Mouse (Mus musculus): ENCODE data around the gene Cnksr1. TPM values are rescaled to one million over a fixed set of nuclear protein-coding genes. Genes with fewer than 3 reads are reported as not detected.

The Cnksr1 gene
- total and polyA plus RNA-seq, 2 experiments from 2014 or later: 0.27 to 0.28 TPM

DNA sequence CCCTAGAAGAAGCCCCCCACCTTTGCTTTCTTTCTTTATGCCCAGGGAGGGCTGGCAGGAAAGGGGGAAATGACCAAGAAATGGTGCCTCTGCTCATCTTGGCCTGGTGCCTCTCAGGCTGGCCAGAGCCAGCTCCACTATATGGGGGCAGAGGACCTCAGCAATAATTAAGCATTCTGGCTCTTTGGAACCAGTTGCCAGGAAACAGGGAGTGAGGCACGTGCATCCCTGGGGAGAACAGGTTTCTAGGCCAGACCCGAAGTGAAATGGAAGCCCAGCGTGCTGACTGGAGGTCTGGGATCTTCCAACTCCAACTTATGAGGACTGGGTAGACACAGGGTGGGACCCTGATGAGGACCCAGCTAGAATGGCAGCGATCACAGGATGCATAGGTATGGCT lies 8.1 kb upstream of the Cnksr1 start:
- no peak overlapping the region for H3K9ac ChIP-seq (replicated peaks; ENCODE audit: low read length, poor library complexity, severe bottlenecking)
- no peaks in the 10 kb centered on the region for H3K36me3 ChIP-seq (ENCODE audit: insufficient read depth, low read length)
- peak; percentile 80 for DNase-seq (ENCODE audit: low spot score)
- no peak overlapping the region for H3K27ac ChIP-seq (ENCODE audit: low read depth, low read length)
- 16% methylated on average over 4 of the region's 4 CpGs for WGBS
- H3K27me3 ChIP-seq (ENCODE audit: insufficient read depth, low read length): peaks cover 16% of the 10 kb centered on the region
- no peak overlapping the region for H3K4me2 ChIP-seq (ENCODE audit: low read depth, low read length, poor library complexity, severe bottlenecking)
- H3K9me3 ChIP-seq (ENCODE audit: low read length): no peaks in the 10 kb centered on the region
- TF ChIP-seq CTCF (IDR thresholded peaks at IDR 0.05): no peak
- ATAC-seq (ENCODE audit: low FRiP score): no peak
- peaks cover 12% of the 10 kb centered on the region; the same call in 1 of the 2 replicates for H3K4me1 ChIP-seq (ENCODE audit: insufficient read depth, low read length)
- no peak overlapping the region for H3K4me3 ChIP-seq (ENCODE audit: low read depth, low read length)

DNA sequence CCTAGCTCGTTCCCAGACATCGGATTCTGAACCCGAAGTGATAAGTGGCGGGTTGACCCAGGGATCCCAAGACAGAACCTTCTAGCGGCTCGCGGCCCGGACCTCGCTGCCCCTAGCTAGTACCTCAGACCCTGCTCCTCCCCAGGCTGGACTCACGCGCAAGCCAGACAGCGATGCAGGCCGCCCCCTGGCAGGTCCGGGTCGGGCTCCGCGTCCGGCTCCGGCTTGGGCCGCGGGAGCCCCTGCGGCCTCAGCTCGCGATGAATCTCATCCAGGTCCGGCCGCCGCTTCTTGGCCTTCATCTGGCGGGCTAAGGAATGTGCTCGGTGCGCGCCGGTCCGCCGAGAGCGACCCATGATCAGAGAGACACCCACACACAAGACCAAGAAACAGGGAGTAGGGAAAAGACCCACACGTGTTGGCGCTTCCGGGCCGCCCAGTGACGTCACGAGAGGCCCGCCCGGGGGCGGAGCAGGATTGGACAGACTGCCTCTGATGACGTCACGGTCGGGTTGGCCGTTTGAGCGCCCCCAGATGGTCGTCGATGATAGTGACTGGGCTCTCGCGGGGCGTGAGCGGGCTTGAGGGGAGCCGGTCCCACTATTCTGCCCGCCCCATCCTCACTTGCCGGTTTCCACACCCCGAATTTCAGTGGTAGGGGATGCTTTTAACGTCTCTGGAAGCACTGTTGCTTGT lies 7.1 kb upstream of the Cnksr1 start, which contains the start of gene Zfp593:
Gene Zfp593, minus strand, starts transcription at position 445 of the 696 bp plus-strand sequence.
- under 1% methylated on average over 60 of the region's 60 CpGs for WGBS
- no peak within 1 kb of the TSS for H3K27ac ChIP-seq (ENCODE audit: low read depth, low read length)

DNA sequence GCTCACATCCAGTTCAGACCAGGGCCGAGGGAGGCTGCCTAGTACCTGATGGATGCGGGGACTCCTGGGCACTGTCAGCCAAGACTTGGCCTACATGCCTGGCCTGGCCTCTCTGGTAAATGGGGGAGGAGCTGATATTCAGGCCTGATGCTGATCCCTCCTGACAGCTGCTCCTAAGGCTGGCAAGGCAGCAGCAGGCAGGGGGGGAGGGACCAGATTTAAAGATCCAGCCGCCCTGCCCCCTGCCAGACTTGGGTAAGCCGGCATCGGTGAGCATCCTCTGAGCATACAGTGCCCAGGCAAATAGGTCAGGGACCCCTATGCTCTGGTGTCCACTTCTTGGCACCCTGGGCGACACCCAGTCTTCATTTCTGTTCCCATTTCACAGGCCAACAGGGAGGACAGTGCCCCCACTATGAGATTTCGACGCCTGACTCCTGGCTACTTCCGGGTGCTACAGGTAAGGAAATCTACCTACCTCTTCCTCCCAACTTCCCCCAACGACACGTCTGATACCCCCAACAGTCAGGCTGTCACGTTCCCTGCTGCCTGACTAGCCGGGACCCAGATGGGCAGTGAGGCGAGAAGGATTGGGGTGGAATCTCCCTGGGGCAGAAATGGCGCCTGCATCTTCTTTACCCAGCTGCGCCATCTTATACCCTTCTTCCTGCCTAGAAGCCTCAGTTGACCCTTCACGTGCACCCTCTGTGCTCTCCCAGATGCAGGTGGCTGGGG lies 5.5 kb upstream of the Cnksr1 start, which contains the start of gene E130218I03Rik:
Gene E130218I03Rik, plus strand, starts transcription at position 147 of the 735 bp plus-strand sequence.
- ATAC-seq (ENCODE audit: low FRiP score) (no peak), DNase-seq (ENCODE audit: low spot score) (peak; percentile 34)
- peaks cover 11% of the 10 kb centered on the region for H3K27me3 ChIP-seq (ENCODE audit: insufficient read depth, low read length)
- TF ChIP-seq CTCF (IDR thresholded peaks at IDR 0.05): no peak
- H3K4me2 ChIP-seq (ENCODE audit: low read depth, low read length, poor library complexity, severe bottlenecking): peak within 1 kb of the TSS; percentile 97
- H3K27ac ChIP-seq (ENCODE audit: low read depth, low read length): no peak within 1 kb of the TSS
- H3K9me3 ChIP-seq (ENCODE audit: low read length): no peaks in the 10 kb centered on the region
- H3K4me3 ChIP-seq (ENCODE audit: low read depth, low read length): peak within 1 kb of the TSS; percentile 67; the same call in 1 of the 2 replicates
- H3K9ac ChIP-seq (replicated peaks; ENCODE audit: low read length, poor library complexity, severe bottlenecking): 0 out of 2 replicates have a peak within 1 kb of the TSS, but pooled peaks have one; percentile 68
- peaks cover 9% of the 10 kb centered on the region; the same call in 1 of the 2 replicates for H3K4me1 ChIP-seq (ENCODE audit: insufficient read depth, low read length)
- 90% methylated on average over 17 of the region's 17 CpGs for WGBS
- H3K36me3 ChIP-seq (ENCODE audit: insufficient read depth, low read length): no peaks in the 10 kb centered on the region

More for the DNA sequence above, 7.1 kb upstream of the Cnksr1 start, which contains the start of gene Zfp593:
- Histone ChIP-seq H3K9me3 (ENCODE audit: low read length) (no peaks in the 10 kb centered on the region), H3K36me3 (ENCODE audit: insufficient read depth, low read length) (no peaks in the 10 kb centered on the region), H3K4me3 (ENCODE audit: low read depth, low read length) (peak within 1 kb of the TSS; percentile 67), H3K4me2 (ENCODE audit: low read depth, low read length, poor library complexity, severe bottlenecking) (peak within 1 kb of the TSS; percentile 97), H3K9ac (replicated peaks; ENCODE audit: low read length, poor library complexity, severe bottlenecking) (peak within 1 kb of the TSS; percentile 68), H3K27me3 (ENCODE audit: insufficient read depth, low read length) (peaks cover 11% of the 10 kb centered on the region), H3K4me1 (ENCODE audit: insufficient read depth, low read length) (peaks cover 9% of the 10 kb centered on the region; the same call in 1 of the 2 replicates)
- ATAC-seq (ENCODE audit: low FRiP score) (peak; percentile 74), DNase-seq (ENCODE audit: low spot score) (peak; percentile 93)
- TF ChIP-seq CTCF (IDR thresholded peaks at IDR 0.05): peak; percentile 90

DNA sequence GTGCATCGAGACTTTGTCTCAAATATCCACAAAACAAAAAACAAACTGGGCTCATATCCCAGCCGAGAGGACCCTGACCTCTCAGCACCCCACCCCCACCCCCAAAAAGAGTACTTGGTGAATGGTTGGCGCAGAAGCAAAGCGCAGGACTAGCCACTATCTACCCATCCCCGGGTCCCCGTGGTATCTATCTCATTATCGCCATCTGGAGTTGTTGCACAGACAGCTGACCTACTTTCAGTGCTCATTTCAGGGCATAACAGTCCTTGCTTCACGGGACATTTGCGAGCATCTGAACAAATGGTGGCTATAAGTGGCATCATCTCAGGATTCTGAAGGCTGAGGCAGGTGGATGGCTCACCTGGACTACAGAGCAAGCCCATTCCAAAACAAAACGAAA lies 487 bp upstream of the Cnksr1 start:
- no peak overlapping the region for H3K27ac ChIP-seq (ENCODE audit: low read depth, low read length)
- peaks cover 9% of the 10 kb centered on the region for H3K27me3 ChIP-seq (ENCODE audit: insufficient read depth, low read length)
- DNase-seq (ENCODE audit: low spot score) (no peak), ATAC-seq (ENCODE audit: low FRiP score) (no peak)
- H3K36me3 ChIP-seq (ENCODE audit: insufficient read depth, low read length): no peaks in the 10 kb centered on the region
- peak overlapping the region; percentile 20; the same call in 1 of the 2 replicates for H3K4me2 ChIP-seq (ENCODE audit: low read depth, low read length, poor library complexity, severe bottlenecking)
- 17% methylated on average over 10 of the region's 10 CpGs for WGBS
- H3K4me3 ChIP-seq (ENCODE audit: low read depth, low read length): no peak overlapping the region
- H3K9me3 ChIP-seq (ENCODE audit: low read length): no peaks in the 10 kb centered on the region
- no peak overlapping the region for H3K9ac ChIP-seq (replicated peaks; ENCODE audit: low read length, poor library complexity, severe bottlenecking)
- H3K4me1 ChIP-seq (ENCODE audit: insufficient read depth, low read length): no peaks in the 10 kb centered on the region
- TF ChIP-seq CTCF (IDR thresholded peaks at IDR 0.05): peak; percentile 8; the same call in 1 of the 2 replicates

DNA sequence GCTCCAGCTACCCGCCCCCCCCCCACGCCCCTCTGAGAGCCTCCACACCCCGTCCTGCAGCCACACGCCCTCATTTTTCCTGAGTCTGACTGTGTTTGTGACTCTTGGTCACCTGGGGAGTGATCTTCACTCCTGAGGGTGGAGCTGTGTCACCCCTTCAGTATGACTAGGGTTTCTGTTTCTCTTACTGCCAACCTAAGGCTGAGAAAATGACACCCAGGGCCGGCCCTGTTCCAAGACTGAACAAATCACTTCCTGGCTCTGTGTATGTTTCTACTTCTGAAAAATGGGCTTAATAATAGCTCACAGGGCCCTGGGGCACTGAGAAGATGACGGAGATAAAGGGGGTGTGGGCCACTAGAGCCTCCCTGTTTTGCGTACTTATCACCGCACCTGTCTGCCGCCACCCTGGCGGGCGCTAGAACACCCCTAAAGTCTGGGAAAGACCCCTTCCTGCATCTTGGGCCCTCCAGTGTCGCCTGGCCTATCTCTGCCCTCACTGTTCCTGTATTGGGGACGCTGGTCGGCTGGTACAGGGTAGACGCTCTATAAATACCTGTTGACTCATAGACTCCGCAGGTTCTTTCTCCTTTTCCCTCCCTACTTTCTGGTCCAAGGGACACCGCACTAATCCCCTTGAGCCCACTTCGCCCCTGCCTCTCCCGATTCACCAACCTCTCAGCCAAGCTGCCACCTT lies 469 bp downstream of the Cnksr1 start:
- WGBS: 30% methylated on average over 19 of the region's 19 CpGs
- H3K4me2 ChIP-seq (ENCODE audit: low read depth, low read length, poor library complexity, severe bottlenecking): peak overlapping the region; percentile 20; the same call in 1 of the 2 replicates
- H3K27me3 ChIP-seq (ENCODE audit: insufficient read depth, low read length): peaks cover 9% of the 10 kb centered on the region
- no peaks in the 10 kb centered on the region for H3K9me3 ChIP-seq (ENCODE audit: low read length)
- H3K4me1 ChIP-seq (ENCODE audit: insufficient read depth, low read length): no peaks in the 10 kb centered on the region
- DNase-seq (ENCODE audit: low spot score) (no peak), ATAC-seq (ENCODE audit: low FRiP score) (no peak)
- H3K27ac ChIP-seq (ENCODE audit: low read depth, low read length): no peak overlapping the region
- no peaks in the 10 kb centered on the region for H3K36me3 ChIP-seq (ENCODE audit: insufficient read depth, low read length)
- H3K9ac ChIP-seq (replicated peaks; ENCODE audit: low read length, poor library complexity, severe bottlenecking): no peak overlapping the region
- no peak overlapping the region for H3K4me3 ChIP-seq (ENCODE audit: low read depth, low read length)
- no peak for TF ChIP-seq CTCF (IDR thresholded peaks at IDR 0.05)

Data from midbrain, postnatal 0 days (tissue).